Mouse (Mus musculus) brain, adult 2 months (tissue): ENCODE results near the gene Strn.

Experiments
- DNase-seq: peaks from one replicate; pipeline ENCODE4 v3.0.0; 2011; ENCODE audit warnings: low read depth, low spot score

Gene Strn

GRCm38 (mm10) chr17:78618164-78618693, 118.8 kb downstream of the Strn start:
- peak; percentile 62 for DNase-seq

DNA sequence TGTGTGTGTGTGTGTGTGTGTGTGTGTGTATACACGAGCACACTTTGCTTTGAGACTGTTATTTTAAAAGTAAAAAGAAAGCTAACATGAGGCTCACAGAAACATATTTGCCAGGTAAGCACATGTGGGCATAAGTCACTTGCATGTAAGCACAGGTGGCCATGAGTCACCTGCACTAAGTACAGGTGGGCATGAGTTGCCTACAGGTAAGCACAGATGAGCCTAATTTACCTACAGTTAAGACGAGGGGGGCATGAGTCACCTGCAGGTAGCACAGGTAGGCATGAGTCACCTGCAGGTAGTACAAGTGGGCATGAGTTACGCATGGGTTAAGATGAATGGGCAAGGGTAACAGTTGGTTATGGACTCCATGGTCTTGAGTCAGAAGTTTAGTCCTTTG, 121.9 kb downstream of the Strn start:
- DNase-seq: no peak

- DNase-seq: no peak
These were observed 122.5 kb downstream of the Strn start for GRCm38 (mm10) chr17:78614481-78614880.

- DNase-seq: no peak
These were observed 125.9 kb downstream of the Strn start for GRCm38 (mm10) chr17:78611117-78611516.

GRCm38 (mm10) chr17:78609191-78609855, 127.7 kb downstream of the Strn start:
- DNase-seq: no peak

DNA sequence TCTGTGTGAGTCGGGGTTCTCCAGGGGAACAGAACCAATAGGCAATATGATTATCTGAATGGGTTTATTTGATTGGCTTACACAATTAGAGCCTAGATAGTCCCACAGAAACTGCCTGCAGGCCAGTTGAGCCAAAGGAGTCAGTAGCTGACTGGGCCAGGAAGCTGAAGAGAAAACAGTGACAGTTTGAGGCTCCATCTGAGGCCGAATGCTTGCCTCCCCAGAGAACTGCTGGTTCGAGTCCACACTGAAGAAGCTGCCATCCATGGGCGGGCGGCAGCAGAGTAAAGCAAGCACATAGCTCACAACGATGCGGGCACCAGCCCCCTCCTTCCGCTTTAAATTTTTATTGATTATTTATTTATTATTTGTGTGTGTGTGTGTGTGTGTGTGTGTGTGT, 128.3 kb downstream of the Strn start:
- no peak for DNase-seq

- DNase-seq: no peak
These were observed 128.8 kb downstream of the Strn start for GRCm38 (mm10) chr17:78608135-78608670.

- peak; percentile 49 for DNase-seq
These were observed 132.6 kb downstream of the Strn start for GRCm38 (mm10) chr17:78604431-78604830.

DNA sequence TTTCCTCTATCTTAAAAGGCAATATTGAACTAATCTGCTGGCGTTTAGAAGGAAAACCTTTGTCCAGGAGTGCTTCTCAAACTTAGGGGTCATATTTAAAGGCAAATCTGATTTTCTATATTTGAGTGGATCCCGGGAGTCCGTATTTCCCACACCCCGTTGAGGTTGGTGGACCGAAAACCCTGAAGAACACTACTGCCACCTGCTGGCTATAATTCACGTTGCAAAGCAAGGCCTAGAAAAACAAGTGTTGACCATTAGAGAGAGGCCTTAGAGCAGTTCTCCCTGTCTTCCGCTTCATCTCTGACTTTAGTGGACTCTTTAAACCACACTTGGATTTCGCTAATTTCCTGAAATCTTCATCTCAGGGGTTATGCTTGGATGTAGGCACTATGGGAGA, 133.1 kb downstream of the Strn start:
- DNase-seq: peak; percentile 86

GRCm38 (mm10) chr17:78602316-78602715, 134.7 kb downstream of the Strn start:
- DNase-seq: peak; percentile 50

- peak; percentile 62 for DNase-seq
These were observed 135.4 kb downstream of the Strn start for GRCm38 (mm10) chr17:78601601-78602000.

GRCm38 (mm10) chr17:78601042-78601441, 136.0 kb downstream of the Strn start:
- no peak for DNase-seq
